Mouse (Mus musculus): ENCODE measurements around the gene Tmem163. TPM values are rescaled to one million over a fixed set of nuclear protein-coding genes. Genes with fewer than 3 reads are reported as not detected.

The Tmem163 gene
- polyA plus RNA-seq, 1 experiment from 2014 or later: 63.5 TPM

- Histone ChIP-seq H3K36me3 (replicated peaks) (no peaks in the 10 kb centered on the region), H3K27ac (no peak overlapping the region), H3K9me3 (no peaks in the 10 kb centered on the region), H3K4me3 (no peak overlapping the region), H3K4me2 (no peak overlapping the region), H3K4me1 (no peaks in the 10 kb centered on the region), H3K27me3 (replicated peaks) (no peaks in the 10 kb centered on the region), H3K9ac (no peak overlapping the region)
- 97% methylated on average over 5 of the region's 5 CpGs for WGBS
- ATAC-seq (replicated peaks): no peak
Observed at GRCm38 (mm10) chr1:127467238-127467637, 212.1 kb downstream of the Tmem163 start.

GRCm38 (mm10) chr1:127465292-127465691 lies 214.1 kb downstream of the Tmem163 start:
- H3K9ac ChIP-seq: no peak overlapping the region
- H3K9me3 ChIP-seq: no peaks in the 10 kb centered on the region
- no peak for ATAC-seq (replicated peaks)
- no peak overlapping the region for H3K4me2 ChIP-seq
- no peaks in the 10 kb centered on the region for H3K4me1 ChIP-seq
- WGBS: 59% methylated on average over 6 of the region's 6 CpGs
- H3K27ac ChIP-seq: peak overlapping the region; percentile 16; the same call in 1 of the 2 replicates
- H3K27me3 ChIP-seq (replicated peaks): no peaks in the 10 kb centered on the region
- no peaks in the 10 kb centered on the region for H3K36me3 ChIP-seq (replicated peaks)
- no peak overlapping the region for H3K4me3 ChIP-seq

GRCm38 (mm10) chr1:127464041-127464440 lies 215.3 kb downstream of the Tmem163 start:
- no peaks in the 10 kb centered on the region for H3K27me3 ChIP-seq (replicated peaks)
- WGBS: 71% methylated on average over 6 of the region's 6 CpGs
- H3K4me2 ChIP-seq: no peak overlapping the region
- H3K4me3 ChIP-seq: no peak overlapping the region
- no peak overlapping the region for H3K27ac ChIP-seq
- no peaks in the 10 kb centered on the region for H3K36me3 ChIP-seq (replicated peaks)
- H3K4me1 ChIP-seq: peaks cover 3% of the 10 kb centered on the region; the same call in 1 of the 2 replicates
- no peak for ATAC-seq (replicated peaks)
- no peak overlapping the region for H3K9ac ChIP-seq
- H3K9me3 ChIP-seq: no peaks in the 10 kb centered on the region

GRCm38 (mm10) chr1:127461017-127461416 lies 218.3 kb downstream of the Tmem163 start:
- H3K36me3 ChIP-seq (replicated peaks): no peaks in the 10 kb centered on the region
- H3K27ac ChIP-seq: no peak overlapping the region
- peaks cover 12% of the 10 kb centered on the region for H3K4me1 ChIP-seq
- WGBS: 73% methylated on average over 9 of the region's 9 CpGs
- no peak overlapping the region for H3K9ac ChIP-seq
- no peaks in the 10 kb centered on the region for H3K27me3 ChIP-seq (replicated peaks)
- no peak overlapping the region for H3K4me2 ChIP-seq
- H3K9me3 ChIP-seq: no peaks in the 10 kb centered on the region
- no peak for ATAC-seq (replicated peaks)
- H3K4me3 ChIP-seq: no peak overlapping the region

- H3K4me1 ChIP-seq: peaks cover 12% of the 10 kb centered on the region
- H3K4me2 ChIP-seq: no peak overlapping the region
- ATAC-seq (replicated peaks): no peak
- H3K27me3 ChIP-seq (replicated peaks): no peaks in the 10 kb centered on the region
- H3K4me3 ChIP-seq: no peak overlapping the region
- no peak overlapping the region for H3K27ac ChIP-seq
- no peaks in the 10 kb centered on the region for H3K36me3 ChIP-seq (replicated peaks)
- WGBS: 83% methylated on average over 7 of the region's 7 CpGs
- no peak overlapping the region for H3K9ac ChIP-seq
- H3K9me3 ChIP-seq: no peaks in the 10 kb centered on the region
Observed at GRCm38 (mm10) chr1:127459576-127459975, 219.8 kb downstream of the Tmem163 start.

GRCm38 (mm10) chr1:127459015-127459451 lies 220.3 kb downstream of the Tmem163 start:
- Histone ChIP-seq H3K4me3 (no peak overlapping the region), H3K36me3 (replicated peaks) (no peaks in the 10 kb centered on the region), H3K4me1 (peaks cover 12% of the 10 kb centered on the region), H3K27ac (peak overlapping the region; percentile 67), H3K27me3 (replicated peaks) (no peaks in the 10 kb centered on the region), H3K4me2 (no peak overlapping the region), H3K9me3 (no peaks in the 10 kb centered on the region), H3K9ac (0 out of 2 replicates have a peak overlapping the region, but pooled peaks have one; percentile 11)
- 12% methylated on average over 6 of the region's 6 CpGs for WGBS
- peak; percentile 86 for ATAC-seq (replicated peaks)

GRCm38 (mm10) chr1:127453397-127453796 lies 226.0 kb downstream of the Tmem163 start:
- Histone ChIP-seq H3K4me1 (peaks cover 3% of the 10 kb centered on the region), H3K27ac (no peak overlapping the region), H3K9me3 (no peaks in the 10 kb centered on the region), H3K27me3 (replicated peaks) (no peaks in the 10 kb centered on the region), H3K36me3 (replicated peaks) (peaks cover 12% of the 10 kb centered on the region), H3K9ac (no peak overlapping the region), H3K4me3 (no peak overlapping the region), H3K4me2 (no peak overlapping the region)
- WGBS: 95% methylated on average over 6 of the region's 6 CpGs
- no peak for ATAC-seq (replicated peaks)

- H3K4me3 ChIP-seq: no peak overlapping the region
- no peak for ATAC-seq (replicated peaks)
- no peak overlapping the region for H3K27ac ChIP-seq
- H3K4me1 ChIP-seq: peaks cover 6% of the 10 kb centered on the region; the same call in 1 of the 2 replicates
- no peaks in the 10 kb centered on the region for H3K27me3 ChIP-seq (replicated peaks)
- H3K9ac ChIP-seq: no peak overlapping the region
- H3K9me3 ChIP-seq: no peaks in the 10 kb centered on the region
- peaks cover 14% of the 10 kb centered on the region for H3K36me3 ChIP-seq (replicated peaks)
- H3K4me2 ChIP-seq: no peak overlapping the region
- 47% methylated on average over 5 of the region's 5 CpGs for WGBS
Observed at GRCm38 (mm10) chr1:127444836-127445485, 234.4 kb downstream of the Tmem163 start.

GRCm38 (mm10) chr1:127442880-127443877 lies 236.2 kb downstream of the Tmem163 start:
- H3K27me3 ChIP-seq (replicated peaks): no peaks in the 10 kb centered on the region
- ATAC-seq (replicated peaks): 0 out of 2 replicates have a peak, but pooled peaks have one; percentile 35
- H3K9me3 ChIP-seq: no peaks in the 10 kb centered on the region
- no peak overlapping the region for H3K4me2 ChIP-seq
- H3K27ac ChIP-seq: no peak overlapping the region
- no peak overlapping the region for H3K4me3 ChIP-seq
- peaks cover 6% of the 10 kb centered on the region; the same call in 1 of the 2 replicates for H3K4me1 ChIP-seq
- H3K9ac ChIP-seq: no peak overlapping the region
- peaks cover 6% of the 10 kb centered on the region; the same call in 1 of the 2 replicates for H3K36me3 ChIP-seq (replicated peaks)
- 27% methylated on average over 14 of the region's 14 CpGs for WGBS

- H3K27ac ChIP-seq: no peak overlapping the region
- H3K27me3 ChIP-seq (replicated peaks): no peaks in the 10 kb centered on the region
- no peak overlapping the region for H3K9ac ChIP-seq
- no peaks in the 10 kb centered on the region for H3K36me3 ChIP-seq (replicated peaks)
- no peak for ATAC-seq (replicated peaks)
- peaks cover 6% of the 10 kb centered on the region; the same call in 1 of the 2 replicates for H3K4me1 ChIP-seq
- H3K4me3 ChIP-seq: no peak overlapping the region
- H3K9me3 ChIP-seq: no peaks in the 10 kb centered on the region
- no peak overlapping the region for H3K4me2 ChIP-seq
- 81% methylated on average over 3 of the region's 3 CpGs for WGBS
Observed at GRCm38 (mm10) chr1:127441736-127442135, 237.6 kb downstream of the Tmem163 start.

- Histone ChIP-seq H3K9me3 (no peaks in the 10 kb centered on the region), H3K9ac (no peak overlapping the region), H3K4me3 (no peak overlapping the region), H3K27ac (no peak overlapping the region), H3K4me1 (peaks cover 6% of the 10 kb centered on the region; the same call in 1 of the 2 replicates), H3K27me3 (replicated peaks) (no peaks in the 10 kb centered on the region), H3K4me2 (no peak overlapping the region), H3K36me3 (replicated peaks) (no peaks in the 10 kb centered on the region)
- WGBS: 78% methylated on average over 1 of the region's 1 CpGs
- no peak for ATAC-seq (replicated peaks)
Observed at GRCm38 (mm10) chr1:127441007-127441406, 238.3 kb downstream of the Tmem163 start.

GRCm38 (mm10) chr1:127439452-127439891 lies 239.9 kb downstream of the Tmem163 start:
- Histone ChIP-seq H3K36me3 (replicated peaks) (no peaks in the 10 kb centered on the region), H3K27ac (no peak overlapping the region), H3K9me3 (no peaks in the 10 kb centered on the region), H3K9ac (no peak overlapping the region), H3K4me2 (no peak overlapping the region), H3K4me1 (peaks cover 6% of the 10 kb centered on the region; the same call in 1 of the 2 replicates), H3K4me3 (no peak overlapping the region), H3K27me3 (replicated peaks) (no peaks in the 10 kb centered on the region)
- 82% methylated on average over 9 of the region's 9 CpGs for WGBS
- no peak for ATAC-seq (replicated peaks)

All from midbrain, embryonic 15.5 days (tissue).